Mouse (Mus musculus) lung, adult 2 months (tissue): ENCODE measurements around the gene Cuedc1.

Experiments used
- CTCF ChIP-seq: fragments of 200-500 bp; IDR thresholded peaks from 2 replicates; pipeline ENCODE4 v1.5.1; 2011; ENCODE audit warnings: mild to moderate bottlenecking, low read length, control low read depth; ENCODE audit not compliant: insufficient read depth
- POLR2A ChIP-seq: fragments of 200-500 bp; IDR thresholded peaks from 2 replicates; pipeline ENCODE4 v1.6.1; 2011; ENCODE audit warnings: low read depth, mild to moderate bottlenecking, control low read depth, low read length, borderline replicate concordance; ENCODE audit errors: extremely low read depth

DNA sequence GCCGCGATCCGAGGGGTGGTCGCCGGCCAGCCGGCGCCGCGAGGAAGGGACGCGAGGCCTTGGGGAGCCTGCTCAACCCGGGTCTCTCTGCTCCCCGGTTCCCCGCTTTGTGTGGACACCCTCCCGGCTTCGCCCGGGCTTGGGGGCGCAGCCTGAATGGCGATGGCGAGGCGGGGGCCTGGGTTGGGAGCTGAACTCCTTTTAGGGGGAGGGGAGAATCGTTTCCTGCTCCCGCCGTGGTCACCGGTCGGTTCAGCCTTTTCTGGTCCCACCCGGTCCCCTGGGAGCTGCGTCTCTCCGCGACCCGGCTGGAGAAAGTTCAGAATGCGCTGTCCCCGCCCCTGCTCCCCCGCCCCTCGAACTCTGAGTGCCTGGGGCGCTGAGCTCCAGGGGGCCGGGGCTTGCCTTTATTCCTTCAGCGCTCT, 1.8 kb downstream of the Cuedc1 start:
- TF ChIP-seq CTCF (no peak), POLR2A (peak; percentile 65; the same call in 1 of the 2 replicates)
